Mouse (Mus musculus): ENCODE measurements at regions not wholly inside any gene's neighbourhood (a gene's known extent, or its start where the extent isn't known, plus 50 kb on each side); places are given as distances from the start of the nearest gene placed in this dataset.

DNA sequence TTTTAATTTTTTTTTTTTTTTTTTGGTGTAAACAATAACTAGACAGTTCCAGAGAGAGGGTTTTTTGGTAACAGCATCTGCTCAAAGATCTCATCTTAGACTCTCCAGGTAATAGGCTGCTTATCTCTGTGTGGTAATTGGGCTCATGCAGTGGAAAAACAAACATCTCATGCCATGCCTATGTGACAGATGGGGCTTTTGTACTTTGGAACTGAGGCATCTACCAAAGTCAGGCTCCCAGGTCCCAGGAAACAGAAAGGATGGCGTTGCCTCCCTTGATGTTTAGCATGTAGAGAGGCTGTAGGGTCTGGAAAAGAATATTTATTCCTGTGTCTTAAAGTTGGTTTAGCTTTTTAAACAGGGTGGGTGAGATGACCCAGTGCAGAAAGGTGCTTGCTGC, 53.1 kb upstream of the Selenop start:
- no peak overlapping the region for H3K4me3 ChIP-seq (ENCODE audit: low read depth, low read length)
- no peak for ATAC-seq
- no peaks in the 10 kb centered on the region for H3K36me3 ChIP-seq (ENCODE audit: insufficient read depth)
- WGBS: 48% methylated on average over 1 of the region's 1 CpGs
- no peaks in the 10 kb centered on the region for H3K4me1 ChIP-seq (ENCODE audit: insufficient read depth)
- H3K9me3 ChIP-seq (ENCODE audit: low read length): no peaks in the 10 kb centered on the region
- H3K27ac ChIP-seq (ENCODE audit: low read depth, low read length): no peak overlapping the region
- DNase-seq: no peak
- no peaks in the 10 kb centered on the region for H3K27me3 ChIP-seq (ENCODE audit: insufficient read depth, low read length)
- no peak overlapping the region for H3K4me2 ChIP-seq (ENCODE audit: low read depth)
- no peak for TF ChIP-seq CTCF (IDR thresholded peaks at IDR 0.05; ENCODE audit: low read depth)
- H3K9ac ChIP-seq: no peak overlapping the region
